Mouse (Mus musculus): ENCODE data around the gene Nprl3. TPM values are rescaled to one million over a fixed set of nuclear protein-coding genes. Genes with fewer than 3 reads are reported as not detected.

Nprl3 gene
- polyA plus RNA-seq, 2 experiments = 29.4 to 88.8 TPM

DNA sequence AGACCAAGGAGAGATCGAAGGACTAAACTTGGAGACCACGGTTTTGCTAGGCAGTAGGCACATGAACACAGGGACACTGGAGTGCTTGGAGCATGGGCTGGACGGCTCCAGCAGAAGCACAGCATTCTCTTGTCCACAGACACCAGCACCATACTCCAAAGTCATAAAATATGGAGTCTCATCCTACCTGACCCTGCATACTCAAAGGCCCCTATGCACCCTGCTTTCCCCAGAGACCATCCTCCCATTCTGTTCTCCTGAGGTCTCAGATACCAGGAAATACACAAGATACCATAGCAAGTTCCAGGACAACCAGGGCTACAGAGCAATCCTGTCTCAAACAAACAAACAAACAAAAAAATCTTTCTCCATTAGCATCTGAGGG, 30.1 kb downstream of the Nprl3 start:
- no peaks in the 10 kb centered on the region for H3K9me3 ChIP-seq (ENCODE audit: control insufficient read depth, low read length)
- no peak overlapping the region for H3K4me3 ChIP-seq (replicated peaks; ENCODE audit: low read length)
- H3K4me1 ChIP-seq (ENCODE audit: control insufficient read depth, insufficient read depth, low read length) = no peaks in the 10 kb centered on the region; the same call in none of the 2 replicates
- no peak overlapping the region for H3K27ac ChIP-seq (replicated peaks; ENCODE audit: low read depth, low read length)
- DNase-seq (ENCODE audit: low spot score) (no peak), ATAC-seq (ENCODE audit: low FRiP score, low read depth) (no peak)
- WGBS = 97% methylated on average over 3 of the region's 3 CpGs
- no peaks in the 10 kb centered on the region for H3K27me3 ChIP-seq (ENCODE audit: control insufficient read depth, insufficient read depth, low read length)
- no peak overlapping the region for H3K4me2 ChIP-seq (replicated peaks; ENCODE audit: low read depth, low read length, severe bottlenecking)
- TF ChIP-seq POLR2A (IDR thresholded peaks at IDR 0.05; ENCODE audit: borderline replicate concordance, extremely low read depth, insufficient read depth, insufficient read length) = no peak
- no peak overlapping the region for H3K9ac ChIP-seq (ENCODE audit: low read depth, low read length, severe bottlenecking)
- peaks cover 56% of the 10 kb centered on the region for H3K36me3 ChIP-seq (ENCODE audit: control insufficient read depth, insufficient read depth, low read length)

GRCm38 (mm10) chr11:32236712-32237410, 30.6 kb downstream of the Nprl3 start:
- Histone ChIP-seq H3K4me2 (replicated peaks; ENCODE audit: low read depth, low read length, severe bottlenecking) (no peak overlapping the region), H3K9ac (ENCODE audit: low read depth, low read length, severe bottlenecking) (no peak overlapping the region), H3K4me1 (ENCODE audit: control insufficient read depth, insufficient read depth, low read length) (no peaks in the 10 kb centered on the region; the same call in none of the 2 replicates), H3K4me3 (replicated peaks; ENCODE audit: low read length) (no peak overlapping the region), H3K27ac (replicated peaks; ENCODE audit: low read depth, low read length) (no peak overlapping the region), H3K9me3 (ENCODE audit: control insufficient read depth, low read length) (no peaks in the 10 kb centered on the region), H3K27me3 (ENCODE audit: control insufficient read depth, insufficient read depth, low read length) (no peaks in the 10 kb centered on the region), H3K36me3 (ENCODE audit: control insufficient read depth, insufficient read depth, low read length) (peaks cover 59% of the 10 kb centered on the region)
- ATAC-seq (ENCODE audit: low FRiP score, low read depth) (no peak), DNase-seq (ENCODE audit: low spot score) (peak; percentile 53)
- TF ChIP-seq POLR2A (IDR thresholded peaks at IDR 0.05; ENCODE audit: borderline replicate concordance, extremely low read depth, insufficient read depth, insufficient read length) = no peak
- WGBS = 65% methylated on average over 9 of the region's 9 CpGs

- Histone ChIP-seq H3K36me3 (ENCODE audit: control insufficient read depth, insufficient read depth, low read length) (peaks cover 59% of the 10 kb centered on the region), H3K4me3 (replicated peaks; ENCODE audit: low read length) (no peak overlapping the region), H3K9ac (ENCODE audit: low read depth, low read length, severe bottlenecking) (no peak overlapping the region), H3K9me3 (ENCODE audit: control insufficient read depth, low read length) (no peaks in the 10 kb centered on the region), H3K4me2 (replicated peaks; ENCODE audit: low read depth, low read length, severe bottlenecking) (no peak overlapping the region), H3K4me1 (ENCODE audit: control insufficient read depth, insufficient read depth, low read length) (no peaks in the 10 kb centered on the region; the same call in none of the 2 replicates), H3K27ac (replicated peaks; ENCODE audit: low read depth, low read length) (no peak overlapping the region), H3K27me3 (ENCODE audit: control insufficient read depth, insufficient read depth, low read length) (no peaks in the 10 kb centered on the region)
- DNase-seq (ENCODE audit: low spot score) (no peak), ATAC-seq (ENCODE audit: low FRiP score, low read depth) (no peak)
- TF ChIP-seq POLR2A (IDR thresholded peaks at IDR 0.05; ENCODE audit: borderline replicate concordance, extremely low read depth, insufficient read depth, insufficient read length) = no peak
- 71% methylated on average over 2 of the region's 2 CpGs for WGBS
Observed at GRCm38 (mm10) chr11:32236132-32236531, 31.4 kb downstream of the Nprl3 start.

DNA sequence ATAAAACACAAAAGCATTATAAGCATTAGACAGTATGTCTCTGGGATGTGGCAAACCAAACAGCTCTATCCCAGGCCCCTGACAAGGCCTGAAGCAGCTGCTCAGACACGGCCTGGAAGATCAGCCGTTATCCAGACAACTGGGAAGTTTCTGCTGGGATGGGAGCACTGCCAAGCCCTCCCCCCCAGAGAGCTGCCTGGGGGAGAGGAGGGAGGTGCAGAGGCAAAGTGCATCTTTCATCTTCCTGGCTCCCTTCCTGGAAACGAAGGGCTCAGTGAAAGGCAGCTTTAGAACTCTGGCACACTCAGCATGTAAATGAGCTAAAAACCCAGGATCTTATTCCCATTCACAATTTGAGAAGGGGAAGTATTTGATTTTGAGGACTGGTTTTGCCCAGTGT, 31.9 kb downstream of the Nprl3 start:
- Histone ChIP-seq H3K9ac (ENCODE audit: low read depth, low read length, severe bottlenecking) (no peak overlapping the region), H3K27me3 (ENCODE audit: control insufficient read depth, insufficient read depth, low read length) (no peaks in the 10 kb centered on the region), H3K36me3 (ENCODE audit: control insufficient read depth, insufficient read depth, low read length) (peaks cover 56% of the 10 kb centered on the region), H3K9me3 (ENCODE audit: control insufficient read depth, low read length) (no peaks in the 10 kb centered on the region), H3K27ac (replicated peaks; ENCODE audit: low read depth, low read length) (no peak overlapping the region), H3K4me3 (replicated peaks; ENCODE audit: low read length) (no peak overlapping the region), H3K4me2 (replicated peaks; ENCODE audit: low read depth, low read length, severe bottlenecking) (no peak overlapping the region), H3K4me1 (ENCODE audit: control insufficient read depth, insufficient read depth, low read length) (no peaks in the 10 kb centered on the region; the same call in none of the 2 replicates)
- peak; percentile 45; the same call in 1 of the 2 replicates for ATAC-seq (ENCODE audit: low FRiP score, low read depth)
- DNase-seq (ENCODE audit: low spot score) = peak; percentile 74
- TF ChIP-seq POLR2A (IDR thresholded peaks at IDR 0.05; ENCODE audit: borderline replicate concordance, extremely low read depth, insufficient read depth, insufficient read length) = no peak
- WGBS = 28% methylated on average over 3 of the region's 3 CpGs

DNA sequence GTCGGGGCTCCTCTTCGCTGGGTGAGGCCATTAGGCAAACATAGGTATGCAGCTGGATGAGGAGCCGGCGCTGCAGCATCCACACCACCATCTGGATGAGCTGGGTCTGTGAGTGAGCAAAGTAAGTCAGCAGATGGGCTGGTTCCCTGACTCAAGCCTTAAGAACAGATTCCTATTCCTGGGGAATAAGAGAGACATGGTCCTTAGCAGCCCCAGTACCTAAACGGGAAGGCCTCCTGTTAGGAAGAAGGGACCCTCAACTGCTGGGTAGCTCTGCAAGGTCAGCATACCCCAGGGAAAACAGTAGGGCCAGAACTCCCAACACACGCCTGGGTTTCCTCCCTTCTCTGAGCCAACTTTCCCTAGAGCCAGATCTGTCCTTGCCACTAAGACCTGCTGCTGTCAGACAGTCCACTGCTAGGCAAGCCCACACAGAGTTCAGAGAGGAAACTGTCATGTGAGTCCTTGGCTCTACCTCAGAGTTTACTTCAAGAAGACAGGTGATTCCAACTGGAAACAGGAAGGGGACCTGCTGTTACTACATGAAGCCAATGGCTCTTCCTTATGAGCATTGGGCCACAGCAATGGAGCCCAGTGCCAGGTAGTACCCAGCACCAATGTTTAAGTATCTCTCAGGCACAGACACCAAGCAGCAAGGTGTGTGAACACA, 32.6 kb downstream of the Nprl3 start:
- peaks cover 59% of the 10 kb centered on the region for H3K36me3 ChIP-seq (ENCODE audit: control insufficient read depth, insufficient read depth, low read length)

More for the DNA sequence above, 32.6 kb downstream of the Nprl3 start:
- DNase-seq (ENCODE audit: low spot score) (no peak), ATAC-seq (ENCODE audit: low FRiP score, low read depth) (no peak)
- no peaks in the 10 kb centered on the region for H3K27me3 ChIP-seq (ENCODE audit: control insufficient read depth, insufficient read depth, low read length)
- H3K27ac ChIP-seq (replicated peaks; ENCODE audit: low read depth, low read length) = no peak overlapping the region
- TF ChIP-seq POLR2A (IDR thresholded peaks at IDR 0.05; ENCODE audit: borderline replicate concordance, extremely low read depth, insufficient read depth, insufficient read length) = no peak
- H3K4me3 ChIP-seq (replicated peaks; ENCODE audit: low read length) = no peak overlapping the region
- H3K4me1 ChIP-seq (ENCODE audit: control insufficient read depth, insufficient read depth, low read length) = no peaks in the 10 kb centered on the region; the same call in none of the 2 replicates
- H3K9me3 ChIP-seq (ENCODE audit: control insufficient read depth, low read length) = no peaks in the 10 kb centered on the region
- H3K4me2 ChIP-seq (replicated peaks; ENCODE audit: low read depth, low read length, severe bottlenecking) = no peak overlapping the region
- H3K9ac ChIP-seq (ENCODE audit: low read depth, low read length, severe bottlenecking) = no peak overlapping the region
- WGBS = 90% methylated on average over 6 of the region's 6 CpGs
